Mouse (Mus musculus) myocyte (in vitro differentiated cells): ENCODE measurements around the gene Tsc1. TPM values are rescaled to one million over a fixed set of nuclear protein-coding genes. Genes with fewer than 3 reads are reported as not detected.

Experiments
- H3K27me3 ChIP-seq: one replicate; pipeline ENCODE4 v1.6.1; 2011; ENCODE audit not compliant: control insufficient read depth, insufficient read depth, insufficient read length
- H3K36me3 ChIP-seq: one replicate; pipeline ENCODE4 v1.6.1; 2011; ENCODE audit not compliant: control insufficient read depth, insufficient read depth
- H3K4me2 ChIP-seq: one replicate; pipeline ENCODE4 v1.6.1; 2011; ENCODE audit warnings: low read depth, control low read depth
- H3K4me3 ChIP-seq: one replicate; pipeline ENCODE4 v1.5.1; 2011; ENCODE audit warnings: mild to moderate bottlenecking, control low read depth, moderate library complexity
- H3K79me2 ChIP-seq: one replicate; pipeline ENCODE4 v1.6.1; 2011; ENCODE audit not compliant: control insufficient read depth, insufficient read depth
- H3ac ChIP-seq: one replicate; pipeline ENCODE4 v1.6.1; 2011; ENCODE audit not compliant: control insufficient read depth, insufficient read length
- CEBPB ChIP-seq: IDR thresholded peaks from 2 replicates; pipeline ENCODE4 v1.6.1; 2011; ENCODE audit warnings: mild to moderate bottlenecking, moderate library complexity; ENCODE audit not compliant: poor library complexity, insufficient read depth, severe bottlenecking
- E2F4 ChIP-seq: IDR thresholded peaks from one replicate; pipeline ENCODE4 v1.6.1; 2011; ENCODE audit warnings: mild to moderate bottlenecking, control low read depth, moderate library complexity; ENCODE audit not compliant: insufficient read depth
- MAX ChIP-seq: IDR thresholded peaks from one replicate; pipeline ENCODE4 v1.6.1; 2011; ENCODE audit warnings: low read depth, mild to moderate bottlenecking, control low read depth
- MYOD1 ChIP-seq, 3 experiments: IDR thresholded peaks; one replicate each; pipeline ENCODE4 v1.6.1; 2011; ENCODE audit warnings: control low read depth in 2 of 3, low read depth in 2 of 3, mild to moderate bottlenecking in 2 of 3, moderate library complexity in 1 of 3; ENCODE audit not compliant: insufficient read length in 2 of 3, control insufficient read depth in 1 of 3
- MYOG ChIP-seq, 3 experiments: IDR thresholded peaks; one replicate each; pipeline ENCODE4 v1.6.1; 2011; ENCODE audit warnings: control low read depth in 2 of 3, low read depth in 2 of 3, mild to moderate bottlenecking in 2 of 3; ENCODE audit not compliant: insufficient read length in 2 of 3, control insufficient read depth in 1 of 3, insufficient read depth in 1 of 3
- POLR2A ChIP-seq: IDR thresholded peaks from one replicate; pipeline ENCODE4 v1.6.1; 2011; ENCODE audit warnings: low read depth, mild to moderate bottlenecking, control low read depth, moderate library complexity; ENCODE audit not compliant: insufficient read length
- POLR2AphosphoS2 ChIP-seq: IDR thresholded peaks from one replicate; pipeline ENCODE4 v1.6.1; 2011; ENCODE audit warnings: low read depth, control low read depth; ENCODE audit not compliant: insufficient read length
- REST ChIP-seq: IDR thresholded peaks from one replicate; pipeline ENCODE4 v1.6.1; 2011; ENCODE audit warnings: mild to moderate bottlenecking, control low read depth, moderate library complexity; ENCODE audit not compliant: insufficient read depth, insufficient read length
- SRF ChIP-seq: IDR thresholded peaks from one replicate; pipeline ENCODE4 v1.6.1; 2011; ENCODE audit warnings: low read depth; ENCODE audit not compliant: control insufficient read depth, insufficient read length
- TCF12 ChIP-seq: IDR thresholded peaks from one replicate; pipeline ENCODE4 v1.6.1; 2011; ENCODE audit warnings: mild to moderate bottlenecking, control low read depth; ENCODE audit not compliant: poor library complexity, insufficient read depth, severe bottlenecking
- TCF3 ChIP-seq: IDR thresholded peaks from one replicate; pipeline ENCODE4 v1.6.1; 2011; ENCODE audit warnings: low read depth, control low read depth; ENCODE audit not compliant: insufficient read length
- USF1 ChIP-seq: IDR thresholded peaks from one replicate; pipeline ENCODE4 v1.6.1; 2011; ENCODE audit warnings: low read depth, mild to moderate bottlenecking, control low read depth, moderate library complexity
- polyA plus RNA-seq: library from polyadenylated mRNA; unstranded; fragments of >200 nt; fragmentation: generic; extraction: Trizol; gene quantifications from one replicate; pipeline ENCODE4 v1.2.1, GENCODE M21; 2012; ENCODE audit warnings: missing spikeins

Tsc1 gene
- polyA plus RNA-seq, 1 experiment: 7.6 TPM

DNA sequence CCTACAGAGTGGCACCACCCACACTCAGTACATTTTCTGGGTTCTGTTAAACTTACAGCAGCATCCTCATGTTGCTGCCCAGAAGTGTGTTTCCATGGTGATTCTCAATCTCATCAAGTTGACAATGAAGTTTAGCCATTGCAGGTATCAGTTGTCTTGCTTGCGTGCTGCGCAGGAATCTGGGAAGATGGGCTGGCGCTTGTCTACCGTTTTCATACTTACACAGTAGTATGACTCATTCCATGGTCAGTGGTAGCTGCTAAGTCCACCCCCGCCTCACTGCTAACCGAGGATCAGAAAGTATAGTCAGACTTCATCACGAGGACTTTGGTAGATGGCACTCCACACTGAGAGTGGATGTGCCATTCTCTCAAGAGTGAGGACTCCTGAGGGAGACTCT lies 12.3 kb downstream of the Tsc1 start:
- TF ChIP-seq TCF3 (no peak), SRF (no peak), USF1 (no peak), E2F4 (no peak), MYOG (IDR thresholded peaks at IDR 0.05; ENCODE audit: control insufficient read depth in 1 of 3, insufficient read depth in 1 of 3, insufficient read length in 2 of 3, low read depth in 2 of 3) (no peak), POLR2A (no peak), REST (no peak), MAX (no peak), TCF12 (no peak), POLR2AphosphoS2 (no peak), CEBPB (no peak), MYOD1 (IDR thresholded peaks at IDR 0.05; ENCODE audit: control insufficient read depth in 1 of 3, insufficient read length in 2 of 3, low read depth in 2 of 3) (no peak)
- peaks cover 4% of the 10 kb centered on the region for H3K36me3 ChIP-seq
- no peak overlapping the region for H3K4me3 ChIP-seq

DNA sequence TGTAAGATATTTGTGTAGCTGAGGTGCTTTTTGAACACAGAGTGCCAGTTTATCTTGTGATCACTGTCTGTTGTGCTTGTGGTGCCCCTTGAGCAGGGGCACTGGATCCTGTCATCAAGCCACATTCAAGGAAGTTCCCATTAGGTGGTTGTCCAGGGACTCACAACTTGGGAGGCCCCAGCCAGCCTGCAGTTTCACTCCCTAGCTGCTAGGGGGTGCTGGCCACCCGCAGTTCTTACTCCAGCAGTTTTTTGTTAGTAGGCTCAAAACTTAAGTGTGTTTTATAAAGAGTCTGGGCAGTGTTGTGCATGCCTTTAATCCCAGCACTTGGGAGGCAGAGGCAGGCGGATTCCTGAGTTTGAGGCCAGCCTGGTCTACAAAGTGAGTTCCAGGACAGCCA lies 13.3 kb downstream of the Tsc1 start:
- Histone ChIP-seq H3K4me3 (no peak overlapping the region), H3K27me3 (no peaks in the 10 kb centered on the region), H3K79me2 (peaks cover 1% of the 10 kb centered on the region), H3K36me3 (peaks cover 12% of the 10 kb centered on the region), H3ac (no peak overlapping the region), H3K4me2 (no peak overlapping the region)
- TF ChIP-seq TCF3 (no peak), SRF (no peak), POLR2A (no peak), MYOG (IDR thresholded peaks at IDR 0.05; ENCODE audit: control insufficient read depth in 1 of 3, insufficient read depth in 1 of 3, insufficient read length in 2 of 3, low read depth in 2 of 3) (no peak), REST (no peak), MYOD1 (IDR thresholded peaks at IDR 0.05; ENCODE audit: control insufficient read depth in 1 of 3, insufficient read length in 2 of 3, low read depth in 2 of 3) (no peak), E2F4 (no peak), MAX (no peak), CEBPB (no peak), USF1 (no peak), POLR2AphosphoS2 (no peak), TCF12 (no peak)

More for the DNA sequence above, 12.3 kb downstream of the Tsc1 start:
- Histone ChIP-seq H3ac (no peak overlapping the region), H3K4me2 (no peak overlapping the region), H3K27me3 (no peaks in the 10 kb centered on the region), H3K79me2 (peaks cover 5% of the 10 kb centered on the region)

DNA sequence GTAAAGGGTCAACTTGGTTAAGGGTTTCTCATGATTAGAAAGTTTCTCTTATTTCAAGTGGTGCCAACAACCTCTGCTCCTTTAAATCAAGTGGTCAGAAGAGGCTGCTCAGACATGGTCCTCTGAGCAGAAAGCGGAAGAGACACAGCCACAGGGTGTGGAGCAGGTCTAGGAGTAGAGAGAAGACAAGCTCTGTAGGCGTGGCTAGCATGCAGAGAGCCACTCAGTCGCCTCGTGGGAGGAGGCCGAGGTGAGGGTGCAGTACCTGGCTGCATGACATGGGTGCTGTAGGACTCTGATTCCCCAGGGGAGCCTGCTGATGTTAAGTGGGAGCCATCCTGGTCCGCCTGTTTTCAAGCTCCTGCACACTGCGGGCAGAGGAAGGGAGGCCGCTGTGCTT lies 15.2 kb downstream of the Tsc1 start:
- H3K4me2 ChIP-seq: no peak overlapping the region
- no peaks in the 10 kb centered on the region for H3K27me3 ChIP-seq
- no peak overlapping the region for H3K4me3 ChIP-seq
- H3K36me3 ChIP-seq: peaks cover 29% of the 10 kb centered on the region
- no peak overlapping the region for H3ac ChIP-seq
- TF ChIP-seq REST: no peak
- TF ChIP-seq E2F4: no peak
- no peak for TF ChIP-seq USF1
- TF ChIP-seq POLR2A: no peak
- no peak for TF ChIP-seq CEBPB
- TF ChIP-seq MYOD1 (IDR thresholded peaks at IDR 0.05; ENCODE audit: control insufficient read depth in 1 of 3, insufficient read length in 2 of 3, low read depth in 2 of 3): no peak
- TF ChIP-seq SRF: no peak
- no peaks in the 10 kb centered on the region for H3K79me2 ChIP-seq

DNA sequence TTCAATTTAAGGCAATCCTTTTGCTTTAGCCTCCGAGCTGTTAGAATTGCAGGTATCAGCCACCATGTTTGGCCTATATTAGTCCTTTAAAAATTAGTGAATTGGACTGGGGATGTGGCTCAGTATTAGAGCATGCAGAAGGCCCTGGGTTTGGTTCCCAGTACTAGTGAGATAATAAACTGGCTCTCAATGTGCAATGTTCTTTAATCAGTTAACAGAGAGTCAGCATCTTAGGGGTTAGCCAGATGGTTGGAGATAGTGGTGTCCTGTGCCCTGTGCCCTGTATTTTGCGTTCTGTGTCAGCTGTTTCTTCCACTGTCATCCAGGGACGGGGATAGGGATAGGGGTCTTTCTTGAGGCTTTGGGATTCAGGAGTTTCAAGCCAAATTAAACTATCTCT lies 21.9 kb downstream of the Tsc1 start:
- Histone ChIP-seq H3K79me2 (no peaks in the 10 kb centered on the region), H3K4me2 (no peak overlapping the region), H3K27me3 (no peaks in the 10 kb centered on the region), H3K4me3 (no peak overlapping the region), H3K36me3 (peaks cover 59% of the 10 kb centered on the region), H3ac (no peak overlapping the region)
- no peak for TF ChIP-seq TCF3
- TF ChIP-seq MYOD1 (IDR thresholded peaks at IDR 0.05; ENCODE audit: control insufficient read depth in 1 of 3, insufficient read length in 2 of 3, low read depth in 2 of 3): no peak
- no peak for TF ChIP-seq MYOG (IDR thresholded peaks at IDR 0.05; ENCODE audit: control insufficient read depth in 1 of 3, insufficient read depth in 1 of 3, insufficient read length in 2 of 3, low read depth in 2 of 3)
- no peak for TF ChIP-seq CEBPB
- no peak for TF ChIP-seq TCF12
- no peak for TF ChIP-seq USF1
- TF ChIP-seq REST: no peak
- TF ChIP-seq POLR2A: no peak
- no peak for TF ChIP-seq POLR2AphosphoS2
- no peak for TF ChIP-seq SRF
- no peak for TF ChIP-seq MAX
- no peak for TF ChIP-seq E2F4

DNA sequence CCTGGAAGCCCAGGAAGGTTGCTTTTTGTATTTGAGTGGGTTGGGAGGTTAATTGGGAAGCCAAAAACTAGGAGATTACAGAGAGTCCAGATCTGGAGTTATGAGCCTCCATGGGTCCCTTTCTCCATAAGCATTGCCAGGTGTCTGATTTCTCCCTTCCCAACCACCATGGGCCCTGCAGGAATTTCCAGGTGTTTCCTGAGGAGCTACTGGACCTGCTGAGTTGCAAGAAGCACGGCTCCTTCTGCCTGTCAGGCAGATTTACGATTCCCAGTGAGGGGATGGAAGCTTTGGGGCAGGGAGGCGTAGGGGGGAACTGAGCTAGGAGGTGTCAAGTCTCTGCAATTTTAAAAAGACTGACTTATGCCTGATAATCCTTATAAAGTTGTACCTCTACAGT lies 24.8 kb downstream of the Tsc1 start:
- H3K4me2 ChIP-seq: no peak overlapping the region
- no peak for TF ChIP-seq MYOG (IDR thresholded peaks at IDR 0.05; ENCODE audit: control insufficient read depth in 1 of 3, insufficient read depth in 1 of 3, insufficient read length in 2 of 3, low read depth in 2 of 3)
- no peak for TF ChIP-seq POLR2A
- no peak for TF ChIP-seq REST
- no peak for TF ChIP-seq CEBPB
- no peak overlapping the region for H3ac ChIP-seq
- peaks cover 41% of the 10 kb centered on the region for H3K36me3 ChIP-seq
- no peaks in the 10 kb centered on the region for H3K79me2 ChIP-seq
- H3K27me3 ChIP-seq: no peaks in the 10 kb centered on the region
- no peak overlapping the region for H3K4me3 ChIP-seq
